Mouse (Mus musculus): ENCODE results near the gene Fuz. TPM values are rescaled to one million over a fixed set of nuclear protein-coding genes. Genes with fewer than 3 reads are reported as not detected.

Fuz gene
- polyA plus RNA-seq, 1 experiment, result 9.8 TPM

DNA sequence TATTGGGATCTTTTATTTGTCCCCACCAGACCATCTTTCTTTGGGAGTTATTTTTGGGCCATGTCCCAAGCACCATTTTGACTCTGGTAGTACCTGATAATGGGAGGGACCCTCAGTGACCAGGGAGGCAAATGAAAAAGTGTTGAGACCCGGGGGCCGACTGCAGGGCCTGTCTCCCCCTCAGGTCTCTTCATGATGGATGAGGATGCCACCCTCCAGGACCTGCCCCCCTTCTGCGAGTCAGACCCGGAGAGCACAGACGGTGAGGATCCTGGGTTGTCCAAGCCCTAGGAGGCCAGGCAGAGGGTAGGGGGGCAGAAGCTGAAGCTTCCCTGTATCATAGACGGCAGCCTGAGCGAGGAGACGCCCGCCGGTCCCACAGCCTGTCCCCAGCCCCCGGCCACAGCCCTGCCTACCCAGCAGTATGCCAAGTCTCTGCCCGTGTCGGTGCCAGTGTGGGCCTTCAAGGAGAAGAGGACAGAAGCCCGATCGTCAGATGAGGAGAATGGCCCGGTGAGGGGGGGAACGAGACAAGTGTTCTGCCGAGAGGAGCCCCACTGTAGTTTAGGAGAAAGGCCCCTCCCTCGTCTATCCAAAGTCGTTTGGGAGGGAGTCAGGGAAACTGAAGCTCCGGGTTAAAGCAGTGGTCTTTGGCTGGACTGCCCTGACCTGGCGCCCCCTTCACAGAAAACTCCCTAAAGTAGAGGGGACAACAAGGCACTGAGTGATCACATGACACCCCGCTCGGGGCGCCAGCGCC lies 42.1 kb upstream of the Fuz start:
- Histone ChIP-seq H3K27me3 (ENCODE audit: control insufficient read depth, insufficient read depth, insufficient read length) (no peaks in the 10 kb centered on the region), H3ac (ENCODE audit: control insufficient read depth, insufficient read length, low read depth) (peak overlapping the region; percentile 10), H3K79me2 (ENCODE audit: control insufficient read depth, insufficient read depth) (peaks cover 53% of the 10 kb centered on the region), H3K4me3 (ENCODE audit: insufficient read depth, poor library complexity, severe bottlenecking) (peak overlapping the region; percentile 18), H3K36me3 (ENCODE audit: control insufficient read depth, insufficient read depth) (peaks cover 9% of the 10 kb centered on the region), H3K79me3 (ENCODE audit: low read depth) (peaks cover 27% of the 10 kb centered on the region)
- TF ChIP-seq USF1 (IDR thresholded peaks at IDR 0.05; ENCODE audit: low read depth) (peak; percentile 35), MYOD1 (IDR thresholded peaks at IDR 0.05; ENCODE audit: control insufficient read depth, insufficient read length, low read depth) (no peak)

GRCm38 (mm10) chr7:44854356-44855031 lies 41.4 kb upstream of the Fuz start:
- Histone ChIP-seq H3K4me3 (ENCODE audit: insufficient read depth, poor library complexity, severe bottlenecking) (peak overlapping the region; percentile 18), H3K79me2 (ENCODE audit: control insufficient read depth, insufficient read depth) (peaks cover 53% of the 10 kb centered on the region), H3K36me3 (ENCODE audit: control insufficient read depth, insufficient read depth) (peaks cover 9% of the 10 kb centered on the region), H3K27me3 (ENCODE audit: control insufficient read depth, insufficient read depth, insufficient read length) (no peaks in the 10 kb centered on the region), H3ac (ENCODE audit: control insufficient read depth, insufficient read length, low read depth) (peak overlapping the region; percentile 31), H3K79me3 (ENCODE audit: low read depth) (peaks cover 27% of the 10 kb centered on the region)
- no peak for TF ChIP-seq USF1 (IDR thresholded peaks at IDR 0.05; ENCODE audit: low read depth)
- TF ChIP-seq CEBPB (IDR thresholded peaks at IDR 0.05; ENCODE audit: low read depth), result no peak
- no peak for TF ChIP-seq MYOG (IDR thresholded peaks at IDR 0.05; ENCODE audit: control insufficient read depth, extremely low read depth, insufficient read length)
- TF ChIP-seq FOSL1 (IDR thresholded peaks at IDR 0.05; ENCODE audit: insufficient read depth, low read length, poor library complexity, severe bottlenecking), result no peak
- no peak for TF ChIP-seq MYOD1 (IDR thresholded peaks at IDR 0.05; ENCODE audit: control insufficient read depth, insufficient read length, low read depth)
- TF ChIP-seq CTCF (IDR thresholded peaks at IDR 0.05; ENCODE audit: control insufficient read depth, insufficient read depth, insufficient read length), result no peak
- no peak for TF ChIP-seq MAX (IDR thresholded peaks at IDR 0.05)

DNA sequence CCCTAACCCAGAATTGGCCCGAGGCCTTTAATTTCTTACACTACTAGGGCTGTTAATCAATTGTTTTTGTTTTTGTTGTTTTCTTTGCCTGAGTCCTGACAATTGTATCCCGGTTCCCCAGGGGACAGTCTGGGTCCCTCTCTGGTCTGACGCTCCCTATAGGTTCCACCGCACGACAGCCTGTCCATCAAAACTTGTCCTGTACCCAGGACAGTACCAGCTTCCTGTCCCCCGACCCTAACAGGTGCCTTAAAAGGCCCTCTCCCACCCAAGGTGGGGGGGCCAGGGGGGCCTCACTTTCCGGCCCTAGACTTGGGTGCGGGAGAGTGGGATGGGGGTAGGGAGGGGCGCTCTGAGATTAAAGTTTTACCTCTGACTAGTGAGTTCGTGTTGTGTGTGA lies 40.8 kb upstream of the Fuz start:
- no peak for TF ChIP-seq CTCF (IDR thresholded peaks at IDR 0.05; ENCODE audit: control insufficient read depth, insufficient read depth, insufficient read length)
- TF ChIP-seq MYOD1 (IDR thresholded peaks at IDR 0.05; ENCODE audit: control insufficient read depth, insufficient read length, low read depth), result no peak
- TF ChIP-seq MAX (IDR thresholded peaks at IDR 0.05), result no peak
- TF ChIP-seq USF1 (IDR thresholded peaks at IDR 0.05; ENCODE audit: low read depth), result no peak
- TF ChIP-seq MYOG (IDR thresholded peaks at IDR 0.05; ENCODE audit: control insufficient read depth, extremely low read depth, insufficient read length), result no peak
- TF ChIP-seq FOSL1 (IDR thresholded peaks at IDR 0.05; ENCODE audit: insufficient read depth, low read length, poor library complexity, severe bottlenecking), result no peak
- no peak for TF ChIP-seq CEBPB (IDR thresholded peaks at IDR 0.05; ENCODE audit: low read depth)
- H3K27me3 ChIP-seq (ENCODE audit: control insufficient read depth, insufficient read depth, insufficient read length), result no peaks in the 10 kb centered on the region

GRCm38 (mm10) chr7:44856265-44856916 lies 39.5 kb upstream of the Fuz start:
- Histone ChIP-seq H3K27me3 (ENCODE audit: control insufficient read depth, insufficient read depth, insufficient read length) (no peaks in the 10 kb centered on the region), H3K4me3 (ENCODE audit: insufficient read depth, poor library complexity, severe bottlenecking) (peak overlapping the region; percentile 65), H3ac (ENCODE audit: control insufficient read depth, insufficient read length, low read depth) (no peak overlapping the region), H3K79me2 (ENCODE audit: control insufficient read depth, insufficient read depth) (peaks cover 40% of the 10 kb centered on the region), H3K79me3 (ENCODE audit: low read depth) (peaks cover 17% of the 10 kb centered on the region), H3K36me3 (ENCODE audit: control insufficient read depth, insufficient read depth) (peaks cover 9% of the 10 kb centered on the region)
- TF ChIP-seq MAX (IDR thresholded peaks at IDR 0.05) (no peak), MYOG (IDR thresholded peaks at IDR 0.05; ENCODE audit: control insufficient read depth, extremely low read depth, insufficient read length) (no peak), USF1 (IDR thresholded peaks at IDR 0.05; ENCODE audit: low read depth) (no peak), MYOD1 (IDR thresholded peaks at IDR 0.05; ENCODE audit: control insufficient read depth, insufficient read length, low read depth) (no peak), CTCF (IDR thresholded peaks at IDR 0.05; ENCODE audit: control insufficient read depth, insufficient read depth, insufficient read length) (no peak), FOSL1 (IDR thresholded peaks at IDR 0.05; ENCODE audit: insufficient read depth, low read length, poor library complexity, severe bottlenecking) (no peak), CEBPB (IDR thresholded peaks at IDR 0.05; ENCODE audit: low read depth) (no peak)

More for the DNA sequence above, 40.8 kb upstream of the Fuz start:
- Histone ChIP-seq H3K36me3 (ENCODE audit: control insufficient read depth, insufficient read depth) (peaks cover 9% of the 10 kb centered on the region), H3K79me3 (ENCODE audit: low read depth) (peaks cover 27% of the 10 kb centered on the region), H3K4me3 (ENCODE audit: insufficient read depth, poor library complexity, severe bottlenecking) (peak overlapping the region; percentile 2), H3K79me2 (ENCODE audit: control insufficient read depth, insufficient read depth) (peaks cover 47% of the 10 kb centered on the region), H3ac (ENCODE audit: control insufficient read depth, insufficient read length, low read depth) (no peak overlapping the region)

GRCm38 (mm10) chr7:44857042-44857552 lies 38.8 kb upstream of the Fuz start, which contains the start of gene Pnkp:
TSS of gene Pnkp (plus strand) at chr7:44857139.
- Histone ChIP-seq H3K4me3 (ENCODE audit: insufficient read depth, poor library complexity, severe bottlenecking) (peak within 1 kb of the TSS; percentile 65), H3K27me3 (ENCODE audit: control insufficient read depth, insufficient read depth, insufficient read length) (no peaks in the 10 kb centered on the region), H3K36me3 (ENCODE audit: control insufficient read depth, insufficient read depth) (peaks cover 9% of the 10 kb centered on the region), H3ac (ENCODE audit: control insufficient read depth, insufficient read length, low read depth) (peak within 1 kb of the TSS; percentile 75), H3K79me3 (ENCODE audit: low read depth) (peaks cover 12% of the 10 kb centered on the region), H3K79me2 (ENCODE audit: control insufficient read depth, insufficient read depth) (peaks cover 33% of the 10 kb centered on the region)
- TF ChIP-seq MYOD1 (IDR thresholded peaks at IDR 0.05; ENCODE audit: control insufficient read depth, insufficient read length, low read depth) (no peak), CEBPB (IDR thresholded peaks at IDR 0.05; ENCODE audit: low read depth) (peak; percentile 30)

Measured in C2C12 (cell line).